Mouse (Mus musculus): ENCODE data around the gene Stx2. TPM values are rescaled to one million over a fixed set of nuclear protein-coding genes. Genes with fewer than 3 reads are reported as not detected.

The Stx2 gene
- 12.9 TPM for polyA plus RNA-seq (2014; fragmentation: Illumina TruSeq; extraction: RNeasy Lipid Tissue Mini Kit (QIAGEN cat#74804); ENCODE audit: low read depth, low replicate concordance)

DNA sequence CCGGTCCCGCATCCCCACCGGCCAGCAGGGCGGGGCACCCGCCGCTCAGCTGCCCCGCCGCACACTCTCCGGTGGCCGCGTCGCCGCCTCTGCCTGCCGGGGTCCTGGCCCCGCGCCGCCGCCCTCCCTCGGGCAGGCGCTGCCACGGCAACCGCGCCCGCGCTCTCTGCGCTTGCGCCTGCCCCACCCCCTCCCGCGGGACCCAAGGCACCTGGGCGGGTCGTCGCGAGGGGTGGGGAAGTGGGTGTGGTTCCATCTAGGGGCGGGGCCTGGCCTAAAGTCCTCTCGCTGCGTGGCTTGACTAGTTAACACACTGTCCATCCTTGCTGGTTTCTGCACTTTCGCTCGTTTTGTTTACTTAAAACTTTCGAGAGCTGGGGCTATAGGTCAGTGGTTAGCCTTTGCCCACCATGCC, at the start of gene Stx2:
Stx2 (minus strand) TSS at position 163 of the 415 bp plus-strand sequence.

DNA sequence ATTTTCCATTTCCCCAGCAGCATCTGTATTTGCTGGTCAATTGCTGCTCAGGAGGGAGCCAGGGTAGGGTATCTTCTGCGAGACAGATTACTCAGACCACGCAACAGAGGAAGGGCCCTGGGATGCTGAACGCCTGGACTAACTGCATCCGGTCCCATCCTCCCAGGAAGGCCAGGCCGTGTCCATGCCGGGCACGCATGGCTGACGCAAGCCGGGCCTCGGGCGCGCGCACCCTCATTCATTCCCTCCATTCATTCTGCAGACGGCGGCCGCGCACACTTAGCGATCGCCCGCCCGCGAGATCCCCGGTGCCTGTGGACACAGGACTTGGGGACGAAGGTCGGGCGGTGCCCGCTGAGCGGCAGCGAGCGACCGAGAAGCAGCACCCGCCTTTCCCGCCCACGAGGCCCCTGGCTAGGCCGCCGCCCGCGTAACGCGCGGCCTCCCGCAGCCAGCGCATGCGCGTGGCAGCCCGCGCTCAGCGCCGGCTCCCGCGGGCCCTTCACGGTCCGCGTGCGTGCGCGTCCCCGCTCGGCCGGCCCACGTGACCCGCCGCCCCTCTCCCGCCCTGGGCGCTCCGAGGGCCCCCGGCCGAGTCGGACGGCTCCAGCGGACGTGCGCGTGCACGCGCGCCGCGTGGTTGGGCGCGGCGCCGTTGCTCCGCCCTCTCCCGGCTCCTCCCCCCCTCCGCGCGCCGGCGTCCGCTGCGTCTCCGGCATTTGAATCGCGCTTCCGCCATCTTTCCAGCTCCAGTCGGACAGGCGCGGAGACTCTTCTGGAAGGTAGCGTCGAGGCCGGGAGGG, 11.3 kb upstream of the Stx2 start, which contains the start of gene Ran:
Ran (plus strand) TSS at position 573 of the 803 bp plus-strand sequence.

DNA sequence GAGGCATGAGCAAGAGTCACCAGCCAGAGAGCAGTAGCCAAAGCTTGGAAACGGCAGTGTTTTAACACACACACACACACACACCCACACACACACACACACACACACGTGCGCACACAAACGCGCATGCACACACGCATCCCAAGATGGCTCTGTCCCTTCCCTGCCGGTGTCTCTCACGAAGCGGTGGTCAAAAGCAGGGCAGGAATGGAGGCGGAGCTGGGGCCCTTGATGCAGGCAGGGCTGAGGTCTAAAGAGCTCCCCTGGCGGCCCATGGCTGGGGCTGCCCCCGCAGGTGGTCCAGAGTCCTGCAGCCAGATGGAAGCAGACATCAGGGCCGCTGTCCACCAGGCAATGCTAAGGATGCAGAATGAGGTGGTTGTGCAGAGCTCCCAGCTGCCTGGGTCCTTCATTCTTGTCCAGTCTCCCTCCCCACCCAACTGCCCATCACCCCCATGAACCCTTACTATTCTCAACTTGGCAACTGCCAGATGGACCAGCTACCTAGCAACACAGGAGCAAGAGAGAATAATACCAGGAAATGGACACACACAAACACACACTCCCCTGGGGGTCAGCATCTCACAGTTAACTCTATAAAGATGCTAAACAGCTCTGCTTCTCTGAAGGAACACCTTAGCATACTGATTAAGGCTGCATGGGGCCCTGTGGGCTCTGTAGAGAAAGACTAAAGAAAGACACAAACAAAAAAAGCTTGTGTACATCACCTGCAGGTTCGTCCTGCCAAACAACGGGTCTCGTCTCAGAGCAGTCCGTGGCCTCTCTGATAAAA, 54.9 kb downstream of the Stx2 start, which contains the start of gene Rimbp2:
Rimbp2 (minus strand) TSS at position 209 of the 793 bp plus-strand sequence.

Other genes starting within 250 kb of the Stx2 start
- gene Rimbp2, start 55.1 kb downstream of the Stx2 start, polyA plus RNA-seq (2014; fragmentation: Illumina TruSeq; extraction: RNeasy Lipid Tissue Mini Kit (QIAGEN cat#74804); ENCODE audit: low read depth, low replicate concordance): not detected
- 140 TPM for gene Ran, start 11.5 kb upstream of the Stx2 start, polyA plus RNA-seq (2014; fragmentation: Illumina TruSeq; extraction: RNeasy Lipid Tissue Mini Kit (QIAGEN cat#74804); ENCODE audit: low read depth, low replicate concordance)
- gene Adgrd1, start 88.2 kb upstream of the Stx2 start, polyA plus RNA-seq (2014; fragmentation: Illumina TruSeq; extraction: RNeasy Lipid Tissue Mini Kit (QIAGEN cat#74804); ENCODE audit: low read depth, low replicate concordance): 4.5 TPM

All from heart, adult 10 weeks (tissue).